Mouse (Mus musculus) erythroblast, embryonic 14.5 days (primary cell): ENCODE results near the gene Gm10428. TPM values are rescaled to one million over a fixed set of nuclear protein-coding genes. Genes with fewer than 3 reads are reported as not detected.
A peak's percentile ranks its signal among the peaks of the same experiment; 100 is the strongest.

Experiments
- H3K27me3 ChIP-seq: 2 replicates; pipeline ENCODE4 v1.6.1; 2012; ENCODE audit warnings: inconsistent platforms; ENCODE audit not compliant: control insufficient read depth
- H3K36me3 ChIP-seq: 2 replicates; pipeline ENCODE4 v1.6.1; 2012; ENCODE audit warnings: mild to moderate bottlenecking, inconsistent platforms; ENCODE audit not compliant: control insufficient read depth
- H3K4me1 ChIP-seq: 2 replicates; pipeline ENCODE4 v1.6.1; 2012; ENCODE audit warnings: inconsistent platforms; ENCODE audit not compliant: control insufficient read depth
- H3K4me3 ChIP-seq: replicated peaks from 2 replicates; pipeline ENCODE3; 2012; ENCODE audit warnings: moderate library complexity, mild to moderate bottlenecking, inconsistent platforms
- H3K9me3 ChIP-seq: 2 replicates; pipeline ENCODE4 v1.6.1; 2012; ENCODE audit warnings: low read length, inconsistent platforms, mixed read lengths; ENCODE audit not compliant: control insufficient read depth
- GATA1 ChIP-seq: IDR thresholded peaks from 2 replicates; pipeline ENCODE4 v1.6.1; 2012; ENCODE audit warnings: low read length, inconsistent platforms, mixed read lengths
- TAL1 ChIP-seq: IDR thresholded peaks from 3 replicates; pipeline ENCODE4 v1.6.1; 2012; ENCODE audit warnings: low read length, inconsistent platforms, mixed read lengths
- polyA plus RNA-seq: library from polyadenylated mRNA; stranded (reverse); fragments of >175 nt; gene quantifications from 2 replicates; pipeline ENCODE4 v1.2.3, GENCODE M21; 2012

Gm10428 gene
- polyA plus RNA-seq = not detected in 2 replicates

GRCm38 (mm10) chr11:62752780-62753179 lies at the start of gene Gm10428:
Gene Gm10428 (plus strand): TSS chr11:62753100.
- no peak within 1 kb of the TSS for H3K4me3 ChIP-seq
- TF ChIP-seq GATA1 (no peak), TAL1 (no peak)
- peaks cover 4% of the 10 kb centered on the region for H3K4me1 ChIP-seq
- no peaks in the 10 kb centered on the region for H3K9me3 ChIP-seq
- H3K36me3 ChIP-seq = no peaks in the 10 kb centered on the region
- H3K27me3 ChIP-seq = peaks cover 27% of the 10 kb centered on the region

DNA sequence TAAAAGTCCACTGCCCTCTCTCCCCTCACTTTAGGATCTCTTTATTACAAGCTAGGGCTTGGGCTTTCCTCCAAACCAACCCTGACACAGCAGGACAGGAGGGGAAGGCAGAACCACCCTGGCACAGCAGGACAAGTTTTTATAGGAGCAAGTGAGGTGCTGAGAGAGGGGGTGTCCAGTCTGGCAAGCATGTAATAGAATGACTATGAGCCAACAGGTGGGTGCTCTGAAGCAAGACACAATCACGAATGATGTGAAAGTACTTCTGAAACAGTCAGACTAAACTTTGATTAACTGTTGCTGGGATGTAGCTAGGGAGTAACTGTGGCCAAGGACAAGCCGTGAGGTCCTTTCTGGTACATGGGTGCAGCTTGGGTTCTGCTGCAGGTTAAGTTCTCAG lies 46.8 kb upstream of the Gm10428 start:
- no peaks in the 10 kb centered on the region for H3K27me3 ChIP-seq
- no peak overlapping the region for H3K4me3 ChIP-seq
- TF ChIP-seq TAL1 = no peak
- TF ChIP-seq GATA1 = no peak
- H3K36me3 ChIP-seq = no peaks in the 10 kb centered on the region
- no peaks in the 10 kb centered on the region for H3K9me3 ChIP-seq
- H3K4me1 ChIP-seq = no peaks in the 10 kb centered on the region

- TF ChIP-seq GATA1 = no peak
- no peak for TF ChIP-seq TAL1
- Histone ChIP-seq H3K27me3 (no peaks in the 10 kb centered on the region), H3K4me3 (no peak overlapping the region), H3K36me3 (no peaks in the 10 kb centered on the region), H3K4me1 (no peaks in the 10 kb centered on the region), H3K9me3 (no peaks in the 10 kb centered on the region)
Measured at GRCm38 (mm10) chr11:62708252-62708651, 44.6 kb upstream of the Gm10428 start.

DNA sequence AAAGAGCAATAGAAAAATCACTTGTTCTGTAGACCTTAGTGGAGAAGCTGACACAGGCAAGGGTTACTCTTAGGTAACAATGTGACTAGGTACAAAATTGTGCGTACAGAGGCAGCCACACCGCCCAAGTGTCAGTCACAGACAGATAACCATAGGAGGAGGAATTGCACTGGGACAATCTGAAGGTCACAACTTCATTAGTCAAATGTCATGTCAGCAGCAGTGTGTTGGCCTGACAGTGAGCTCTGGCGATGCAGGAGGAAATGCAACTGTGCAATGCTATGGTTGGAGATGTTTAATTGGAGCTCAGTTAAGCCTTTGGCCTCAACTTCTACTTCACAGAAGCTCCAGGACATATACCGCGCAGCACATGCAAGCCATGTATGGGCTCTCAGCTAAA lies 42.2 kb upstream of the Gm10428 start:
- TF ChIP-seq TAL1 = no peak
- TF ChIP-seq GATA1 = no peak
- Histone ChIP-seq H3K4me3 (no peak overlapping the region), H3K36me3 (no peaks in the 10 kb centered on the region), H3K4me1 (no peaks in the 10 kb centered on the region), H3K9me3 (no peaks in the 10 kb centered on the region), H3K27me3 (no peaks in the 10 kb centered on the region)

DNA sequence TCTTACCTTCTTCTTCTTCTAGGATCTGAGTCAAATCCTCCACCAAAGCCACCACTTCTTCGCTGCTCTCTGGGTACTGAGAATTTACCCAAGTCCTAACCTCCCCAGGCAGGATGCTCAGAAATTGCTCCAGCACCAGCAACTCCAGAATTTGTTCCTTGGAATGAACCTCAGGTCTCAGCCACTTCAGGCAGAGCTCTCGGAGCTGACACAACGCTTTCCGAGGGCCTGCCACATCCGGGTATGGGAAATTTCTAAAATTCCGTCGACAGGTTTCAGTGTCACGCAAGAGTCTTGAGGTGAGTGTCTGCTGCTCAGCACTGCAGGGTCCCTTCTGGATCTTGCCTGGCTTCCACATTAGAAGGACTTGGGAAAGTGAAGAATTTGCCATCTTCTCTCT lies 24.6 kb upstream of the Gm10428 start:
- Histone ChIP-seq H3K4me1 (peaks cover 4% of the 10 kb centered on the region; the same call in 1 of the 2 replicates), H3K9me3 (no peaks in the 10 kb centered on the region), H3K4me3 (no peak overlapping the region), H3K27me3 (peaks cover 30% of the 10 kb centered on the region), H3K36me3 (no peaks in the 10 kb centered on the region)
- no peak for TF ChIP-seq GATA1
- no peak for TF ChIP-seq TAL1

DNA sequence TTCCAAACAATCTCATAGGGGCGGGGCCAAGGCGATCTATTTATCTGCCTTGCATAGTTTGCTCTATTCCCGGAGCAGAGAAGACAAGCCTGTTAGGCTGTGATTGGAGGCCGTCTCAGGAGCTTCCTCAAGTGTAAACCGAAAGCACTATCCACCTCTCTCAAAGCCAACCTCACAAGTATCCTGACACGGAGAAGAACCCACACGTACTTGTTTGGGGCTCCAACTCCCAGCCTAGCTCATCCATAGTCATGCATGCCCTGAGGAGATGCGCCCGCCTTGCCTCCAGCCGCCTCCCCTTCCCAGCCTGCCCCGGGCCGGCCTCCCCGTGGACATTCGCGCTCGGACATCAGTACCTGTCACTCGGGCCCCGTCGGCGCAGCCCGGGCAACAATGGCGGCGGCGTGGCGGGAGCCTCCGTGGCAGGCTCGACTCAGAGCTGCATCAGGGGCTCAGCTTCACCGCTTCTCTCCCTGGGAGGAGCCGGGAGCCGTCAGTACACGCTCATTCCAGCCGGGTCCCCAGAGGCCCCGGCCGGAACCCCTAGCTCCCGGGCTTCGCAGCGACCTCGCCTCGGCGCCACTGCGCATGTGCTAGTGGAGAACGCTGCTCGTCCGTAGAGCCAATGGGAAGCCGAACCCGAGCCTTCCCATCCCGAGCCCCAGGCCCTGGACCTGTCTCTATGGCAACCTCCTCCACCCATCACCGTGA lies 21.4 kb upstream of the Gm10428 start, which contains the start of gene Zfp287:
Gene Zfp287, minus strand, starts transcription at position 595 of the 711 bp plus-strand sequence.
- no peaks in the 10 kb centered on the region for H3K9me3 ChIP-seq
- H3K4me3 ChIP-seq = peak within 1 kb of the TSS; percentile 15
- H3K36me3 ChIP-seq = no peaks in the 10 kb centered on the region
- H3K27me3 ChIP-seq = peaks cover 35% of the 10 kb centered on the region
- peaks cover 4% of the 10 kb centered on the region; the same call in 1 of the 2 replicates for H3K4me1 ChIP-seq
- no peak for TF ChIP-seq TAL1
- TF ChIP-seq GATA1 = no peak

GRCm38 (mm10) chr11:62732022-62732387 lies 20.9 kb upstream of the Gm10428 start:
- Histone ChIP-seq H3K27me3 (peaks cover 35% of the 10 kb centered on the region), H3K4me3 (no peak overlapping the region)

DNA sequence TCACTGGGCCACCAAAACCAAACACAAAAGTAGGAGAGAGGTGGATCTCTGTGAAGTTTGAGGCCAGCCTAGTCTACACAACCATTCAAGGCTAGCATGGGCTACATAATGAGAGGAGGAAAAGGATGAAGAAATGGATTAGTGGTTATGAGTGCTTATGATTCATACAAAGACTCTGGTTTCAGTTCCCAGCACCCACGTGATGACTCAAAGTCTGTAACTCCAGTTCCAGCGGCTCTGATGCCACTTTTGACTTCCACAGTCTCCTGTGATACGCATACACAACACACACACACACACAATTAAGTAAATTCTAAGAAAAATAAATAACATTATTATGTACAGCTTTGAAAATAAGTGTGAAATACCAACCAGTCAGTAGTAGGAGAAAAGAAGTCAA lies 20.2 kb upstream of the Gm10428 start:
- peaks cover 4% of the 10 kb centered on the region; the same call in 1 of the 2 replicates for H3K4me1 ChIP-seq
- TF ChIP-seq GATA1 (no peak), TAL1 (no peak)
- H3K4me3 ChIP-seq = no peak overlapping the region
- H3K36me3 ChIP-seq = no peaks in the 10 kb centered on the region
- H3K27me3 ChIP-seq = peaks cover 35% of the 10 kb centered on the region
- no peaks in the 10 kb centered on the region for H3K9me3 ChIP-seq

More at GRCm38 (mm10) chr11:62732022-62732387, 20.9 kb upstream of the Gm10428 start:
- peaks cover 4% of the 10 kb centered on the region; the same call in 1 of the 2 replicates for H3K4me1 ChIP-seq
- no peak for TF ChIP-seq GATA1
- no peaks in the 10 kb centered on the region for H3K9me3 ChIP-seq
- no peaks in the 10 kb centered on the region for H3K36me3 ChIP-seq

DNA sequence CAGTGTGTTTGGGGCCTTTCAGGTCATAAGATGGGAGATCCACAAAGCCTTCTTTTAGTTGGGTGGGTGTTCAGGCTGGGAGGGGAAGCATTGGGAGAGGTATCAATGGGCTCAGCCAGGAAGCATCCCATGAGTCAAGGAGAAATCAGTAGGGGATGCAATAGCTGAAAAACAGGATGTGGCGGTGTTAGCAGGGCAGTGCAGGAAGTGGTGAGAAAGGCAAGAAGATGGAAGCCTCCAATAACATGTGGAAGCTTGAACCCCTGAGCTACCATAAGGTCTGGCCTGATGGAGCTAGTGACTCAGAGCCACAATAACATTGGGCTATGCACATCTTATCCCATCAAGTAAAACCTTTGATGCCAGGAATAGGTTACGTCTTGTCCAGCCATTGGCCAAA lies 11.7 kb upstream of the Gm10428 start:
- Histone ChIP-seq H3K36me3 (no peaks in the 10 kb centered on the region), H3K27me3 (peaks cover 8% of the 10 kb centered on the region), H3K4me3 (no peak overlapping the region), H3K4me1 (peaks cover under 1% of the 10 kb centered on the region; the same call in 1 of the 2 replicates), H3K9me3 (no peaks in the 10 kb centered on the region)
- no peak for TF ChIP-seq GATA1
- no peak for TF ChIP-seq TAL1
